Mouse (Mus musculus): ENCODE measurements around the gene St8sia6. TPM values are rescaled to one million over a fixed set of nuclear protein-coding genes. Genes with fewer than 3 reads are reported as not detected.

The St8sia6 gene
- polyA plus RNA-seq (2021): 0.46 TPM

- peaks cover 21% of the 10 kb centered on the region for H3K27me3 ChIP-seq
- TF ChIP-seq CTCF (IDR thresholded peaks at IDR 0.05): no peak
- no peak for DNase-seq (ENCODE audit: low read depth, low spot score)
- in situ Hi-C loops (cut with MboI; ENCODE audit: low pct_unique_long_range_greater_than_20kb): no loop called here
- ATAC-seq: no peak
- POLR2A ChIA-PET: no interaction called here
- CTCF ChIA-PET: no interaction called here
Observed at GRCm38 (mm10) chr2:13793969-13794363, at the start of gene St8sia6. St8sia6 (minus strand) TSS chr2:13794064.

- CTCF ChIA-PET: no interaction called here
Observed at GRCm38 (mm10) chr2:13836310-13836709, 42.4 kb upstream of the St8sia6 start.

GRCm38 (mm10) chr2:13834989-13835388 is 41.1 kb upstream of the St8sia6 start:
- no peak for TF ChIP-seq CTCF (IDR thresholded peaks at IDR 0.05)
- ATAC-seq: no peak
- ChIA-PET POLR2A (no interaction called here), CTCF (no interaction called here)
- in situ Hi-C loops (cut with MboI; ENCODE audit: low pct_unique_long_range_greater_than_20kb): no loop called here
- DNase-seq (ENCODE audit: low read depth, low spot score): no peak
- no peaks in the 10 kb centered on the region for H3K27me3 ChIP-seq

More at GRCm38 (mm10) chr2:13836310-13836709, 42.4 kb upstream of the St8sia6 start:
- H3K27me3 ChIP-seq: peaks cover 3% of the 10 kb centered on the region
- no peak for TF ChIP-seq CTCF (IDR thresholded peaks at IDR 0.05)
- in situ Hi-C loops (cut with MboI; ENCODE audit: low pct_unique_long_range_greater_than_20kb): no loop called here
- ATAC-seq: no peak
- DNase-seq (ENCODE audit: low read depth, low spot score): no peak
- POLR2A ChIA-PET: no interaction called here

- no peak for DNase-seq (ENCODE audit: low read depth, low spot score)
- H3K27me3 ChIP-seq: peaks cover 27% of the 10 kb centered on the region
- ChIA-PET CTCF (interaction anchor here (1.3 kb wide), 1 partner anchor 8 kb away, joined by 5 read pairs; no protein-coding TSS in a partner anchor), POLR2A (no interaction called here)
- TF ChIP-seq CTCF (IDR thresholded peaks at IDR 0.05): no peak
- in situ Hi-C loops (cut with MboI; ENCODE audit: low pct_unique_long_range_greater_than_20kb): no loop called here
- ATAC-seq: no peak
Observed at GRCm38 (mm10) chr2:13816645-13817044, 22.8 kb upstream of the St8sia6 start.

- POLR2A ChIA-PET: no interaction called here
Observed at GRCm38 (mm10) chr2:13808593-13808992, 14.7 kb upstream of the St8sia6 start.

GRCm38 (mm10) chr2:13808008-13808407 is 14.1 kb upstream of the St8sia6 start:
- H3K27me3 ChIP-seq: peaks cover 14% of the 10 kb centered on the region
- in situ Hi-C loops (cut with MboI; ENCODE audit: low pct_unique_long_range_greater_than_20kb): no loop called here
- POLR2A ChIA-PET: no interaction called here
- no peak for TF ChIP-seq CTCF (IDR thresholded peaks at IDR 0.05)
- ATAC-seq: no peak
- CTCF ChIA-PET: interaction anchor here (1.0 kb wide), 1 partner anchor 9 kb away, joined by 5 read pairs; no protein-coding TSS in a partner anchor
- no peak for DNase-seq (ENCODE audit: low read depth, low spot score)

More at GRCm38 (mm10) chr2:13808593-13808992, 14.7 kb upstream of the St8sia6 start:
- ATAC-seq (no peak), DNase-seq (ENCODE audit: low read depth, low spot score) (no peak)
- H3K27me3 ChIP-seq: peaks cover 14% of the 10 kb centered on the region
- TF ChIP-seq CTCF (IDR thresholded peaks at IDR 0.05): no peak
- in situ Hi-C loops (cut with MboI; ENCODE audit: low pct_unique_long_range_greater_than_20kb): no loop called here
- CTCF ChIA-PET: interaction anchor here (1.0 kb wide), 1 partner anchor 8 kb away, joined by 5 read pairs; no protein-coding TSS in a partner anchor

GRCm38 (mm10) chr2:13806120-13806519 is 12.3 kb upstream of the St8sia6 start:
- peaks cover 12% of the 10 kb centered on the region for H3K27me3 ChIP-seq
- in situ Hi-C loops (cut with MboI; ENCODE audit: low pct_unique_long_range_greater_than_20kb): no loop called here
- ChIA-PET CTCF (no interaction called here), POLR2A (no interaction called here)
- peak; percentile 29 for TF ChIP-seq CTCF (IDR thresholded peaks at IDR 0.05)
- DNase-seq (ENCODE audit: low read depth, low spot score) (no peak), ATAC-seq (no peak)

- DNase-seq (ENCODE audit: low read depth, low spot score) (no peak), ATAC-seq (no peak)
- peaks cover 10% of the 10 kb centered on the region for H3K27me3 ChIP-seq
- no peak for TF ChIP-seq CTCF (IDR thresholded peaks at IDR 0.05)
- ChIA-PET POLR2A (no interaction called here), CTCF (no interaction called here)
- in situ Hi-C loops (cut with MboI; ENCODE audit: low pct_unique_long_range_greater_than_20kb): no loop called here
Observed at GRCm38 (mm10) chr2:13800639-13801038, 6.8 kb upstream of the St8sia6 start.

- in situ Hi-C loops (cut with MboI; ENCODE audit: low pct_unique_long_range_greater_than_20kb): no loop called here
- no peak for TF ChIP-seq CTCF (IDR thresholded peaks at IDR 0.05)
- POLR2A ChIA-PET: no interaction called here
- H3K27me3 ChIP-seq: peaks cover 21% of the 10 kb centered on the region
- DNase-seq (ENCODE audit: low read depth, low spot score) (no peak), ATAC-seq (no peak)
- CTCF ChIA-PET: no interaction called here
Observed at GRCm38 (mm10) chr2:13794446-13794845, 582 bp upstream of the St8sia6 start.

- DNase-seq (ENCODE audit: low read depth, low spot score) (no peak), ATAC-seq (peak; percentile 57)
- peaks cover 18% of the 10 kb centered on the region for H3K27me3 ChIP-seq
- ChIA-PET CTCF (no interaction called here), POLR2A (interaction anchor here (0.6 to 0.7 kb wide), 2 partner anchors 164 to 342 kb away, joined by 3 to 6 read pairs; no protein-coding TSS in a partner anchor)
- no peak for TF ChIP-seq CTCF (IDR thresholded peaks at IDR 0.05)
- in situ Hi-C loops (cut with MboI; ENCODE audit: low pct_unique_long_range_greater_than_20kb): no loop called here
Observed at GRCm38 (mm10) chr2:13793054-13793968, 553 bp downstream of the St8sia6 start.

GRCm38 (mm10) chr2:13792256-13793005 is 1.4 kb downstream of the St8sia6 start:
- CTCF ChIA-PET: no interaction called here
- DNase-seq (ENCODE audit: low read depth, low spot score) (no peak), ATAC-seq (no peak)
- no peak for TF ChIP-seq CTCF (IDR thresholded peaks at IDR 0.05)
- H3K27me3 ChIP-seq: peaks cover 18% of the 10 kb centered on the region
- POLR2A ChIA-PET: interaction anchor here (0.6 to 0.7 kb wide), 2 partner anchors 163 to 341 kb away, joined by 3 to 6 read pairs; no protein-coding TSS in a partner anchor
- in situ Hi-C loops (cut with MboI; ENCODE audit: low pct_unique_long_range_greater_than_20kb): no loop called here

All from Patski (cell line).